Mouse (Mus musculus) CH12.LX (cell line): ENCODE data around the gene Kin. TPM values are rescaled to one million over a fixed set of nuclear protein-coding genes. Genes with fewer than 3 reads are reported as not detected.

ENCODE experiments used
- DNase-seq: peaks from one replicate; pipeline ENCODE4 v3.0.0-alpha.2; 2013; ENCODE audit errors: extremely low read depth
- H3K27ac ChIP-seq: 2 replicates; pipeline ENCODE4 v1.5.1; 2012; ENCODE audit warnings: low read depth, mild to moderate bottlenecking, control low read depth, moderate library complexity; ENCODE audit not compliant: insufficient read depth
- H3K27me3 ChIP-seq: replicated peaks from 2 replicates; pipeline ENCODE3; 2012; ENCODE audit warnings: inconsistent platforms
- H3K36me3 ChIP-seq, 2 experiments: replicated peaks in 1 of 2; 2 replicates each; pipeline versions ENCODE3 to v1.6.1; 2012; ENCODE audit warnings: inconsistent platforms in 1 of 2, low read length in 1 of 2, mild to moderate bottlenecking in 1 of 2, mixed read lengths in 1 of 2, moderate library complexity in 1 of 2; ENCODE audit not compliant: control insufficient read depth in 1 of 2, insufficient read depth in 1 of 2
- H3K4me1 ChIP-seq, 2 experiments: 2 replicates each; pipeline ENCODE4 v1.6.1; 2012; ENCODE audit warnings: inconsistent platforms in 1 of 2, moderate library complexity in 1 of 2; ENCODE audit not compliant: insufficient read depth in 2 of 2, control insufficient read depth in 1 of 2
- H3K4me2 ChIP-seq: 2 replicates; pipeline ENCODE4 v1.6.1; 2012; ENCODE audit warnings: low read depth, mild to moderate bottlenecking, control low read depth; ENCODE audit not compliant: poor library complexity, insufficient read depth, severe bottlenecking
- H3K4me3 ChIP-seq, 3 experiments: fragments of 150-350 bp in 1 of 3; sonication (generic) in 1 of 3; replicated peaks in 1 of 3; 2 replicates each; pipeline versions ENCODE3 to v1.5.1; 2011 to 2012; ENCODE audit warnings: low read depth in 2 of 3, low read length in 2 of 3, mild to moderate bottlenecking in 2 of 3, moderate library complexity in 2 of 3, control low read depth in 1 of 3, improper control_type of control experiment in 1 of 3, inconsistent platforms in 1 of 3, mixed read lengths in 1 of 3; ENCODE audit not compliant: poor library complexity in 1 of 3
- H3K79me2 ChIP-seq: replicated peaks from 2 replicates; pipeline ENCODE4 v1.6.1; 2012; ENCODE audit warnings: mild to moderate bottlenecking, moderate library complexity; ENCODE audit not compliant: control insufficient read depth, poor library complexity, insufficient read depth, severe bottlenecking; ENCODE audit errors: extremely low read depth
- H3K9ac ChIP-seq: 2 replicates; pipeline ENCODE4 v1.6.1; 2012; ENCODE audit warnings: low read depth, mild to moderate bottlenecking, control low read depth, moderate library complexity; ENCODE audit not compliant: insufficient read depth
- H3K9me3 ChIP-seq: replicated peaks from 2 replicates; pipeline ENCODE3; 2012; ENCODE audit warnings: low read length, inconsistent platforms, mixed read lengths
- BHLHE40 ChIP-seq: IDR thresholded peaks from 2 replicates; pipeline ENCODE4 v1.6.1; 2011; ENCODE audit warnings: mild to moderate bottlenecking, low read depth, low read length, improper control_type of control experiment
- CHD2 ChIP-seq: IDR thresholded peaks from 2 replicates; pipeline ENCODE4 v1.6.1; 2011; ENCODE audit warnings: low read length, improper control_type of control experiment
- CTCF ChIP-seq, 2 experiments: IDR thresholded peaks in 1 of 2; conservative IDR thresholded peaks in 1 of 2; 2 replicates each; pipeline ENCODE4 v1.5.1; 2011 to 2012; ENCODE audit warnings: low read depth in 2 of 2, low read length in 2 of 2, improper control_type of control experiment in 1 of 2, inconsistent platforms in 1 of 2, mild to moderate bottlenecking in 1 of 2, moderate library complexity in 1 of 2
- E2F4 ChIP-seq: IDR thresholded peaks from 2 replicates; pipeline ENCODE4 v1.6.1; 2011; ENCODE audit warnings: low read depth, low read length, improper control_type of control experiment; ENCODE audit not compliant: insufficient replicate concordance
- ELF1 ChIP-seq: IDR thresholded peaks from 2 replicates; pipeline ENCODE4 v1.6.1; 2014; ENCODE audit warnings: low read depth, mild to moderate bottlenecking, inconsistent platforms, low read length, improper control_type of control experiment
- EP300 ChIP-seq: IDR thresholded peaks from 2 replicates; pipeline ENCODE4 v1.6.1; 2011; ENCODE audit warnings: low read length, improper control_type of control experiment
- ETS1 ChIP-seq: conservative IDR thresholded peaks from 2 replicates; pipeline ENCODE4 v1.6.1; 2012; ENCODE audit warnings: low read depth, mild to moderate bottlenecking, inconsistent platforms, low read length, improper control_type of control experiment, moderate library complexity
- GABPA ChIP-seq: IDR thresholded peaks from 2 replicates; pipeline ENCODE4 v1.6.1; 2012; ENCODE audit warnings: low read depth, low read length, improper control_type of control experiment, inconsistent platforms; ENCODE audit not compliant: insufficient replicate concordance
- IRF4 ChIP-seq: IDR thresholded peaks from 2 replicates; pipeline ENCODE4 v1.6.1; 2014; ENCODE audit warnings: low read depth, mild to moderate bottlenecking, inconsistent platforms, low read length, improper control_type of control experiment
- JUN ChIP-seq: IDR thresholded peaks from 2 replicates; pipeline ENCODE4 v1.6.1; 2011; ENCODE audit warnings: low read depth, mild to moderate bottlenecking, low read length, improper control_type of control experiment, moderate library complexity; ENCODE audit not compliant: insufficient read depth
- JUND ChIP-seq: conservative IDR thresholded peaks from 2 replicates; pipeline ENCODE4 v1.6.1; 2011; ENCODE audit warnings: low read depth, low read length, improper control_type of control experiment
- KAT2A ChIP-seq: IDR thresholded peaks from 2 replicates; pipeline ENCODE4 v1.6.1; 2012; ENCODE audit warnings: low read length, improper control_type of control experiment, inconsistent platforms; ENCODE audit not compliant: insufficient replicate concordance
- MAFK ChIP-seq: IDR thresholded peaks from 2 replicates; pipeline ENCODE4 v1.6.1; 2011; ENCODE audit warnings: low read length, improper control_type of control experiment; ENCODE audit not compliant: insufficient replicate concordance
- MXI1 ChIP-seq: IDR thresholded peaks from 2 replicates; pipeline ENCODE4 v1.6.1; 2011; ENCODE audit warnings: mild to moderate bottlenecking, low read depth, low read length, improper control_type of control experiment
- MYC ChIP-seq: IDR thresholded peaks from 2 replicates; pipeline ENCODE4 v1.6.1; 2011; ENCODE audit warnings: low read depth, mild to moderate bottlenecking, improper control_type of control experiment, low read length
- NELFE ChIP-seq: IDR thresholded peaks from 2 replicates; pipeline ENCODE4 v1.6.1; 2011; ENCODE audit warnings: low read depth, low read length, improper control_type of control experiment
- NRF1 ChIP-seq: IDR thresholded peaks from 2 replicates; pipeline ENCODE4 v1.6.1; 2014; ENCODE audit warnings: low read depth, mild to moderate bottlenecking, inconsistent platforms, low read length, improper control_type of control experiment, moderate library complexity
- PAX5 ChIP-seq: IDR thresholded peaks from 2 replicates; pipeline ENCODE4 v1.6.1; 2012; ENCODE audit warnings: low read length, inconsistent platforms, mixed read lengths
- POLR2A ChIP-seq: IDR thresholded peaks from 2 replicates; pipeline ENCODE4 v1.6.1; 2011; ENCODE audit warnings: low read depth, mild to moderate bottlenecking, improper control_type of control experiment, low read length
- POLR2AphosphoS2 ChIP-seq: IDR thresholded peaks from 2 replicates; pipeline ENCODE4 v1.6.1; 2011; ENCODE audit warnings: low read depth, low read length, improper control_type of control experiment
- TBP ChIP-seq: conservative IDR thresholded peaks from 2 replicates; pipeline ENCODE4 v1.6.1; 2011; ENCODE audit warnings: low read depth, low read length, improper control_type of control experiment
- TCF12 ChIP-seq: IDR thresholded peaks from 2 replicates; pipeline ENCODE4 v1.6.1; 2014; ENCODE audit warnings: low read depth, mild to moderate bottlenecking, inconsistent platforms, low read length, improper control_type of control experiment
- UBTF ChIP-seq: IDR thresholded peaks from 2 replicates; pipeline ENCODE4 v1.6.1; 2012; ENCODE audit warnings: low read depth, mild to moderate bottlenecking, inconsistent platforms, low read length, improper control_type of control experiment, moderate library complexity
- USF1 ChIP-seq: IDR thresholded peaks from 2 replicates; pipeline ENCODE4 v1.6.1; 2014; ENCODE audit warnings: low read depth, mild to moderate bottlenecking, inconsistent platforms, low read length, improper control_type of control experiment
- ZC3H11A ChIP-seq: IDR thresholded peaks from 2 replicates; pipeline ENCODE4 v1.6.1; 2012; ENCODE audit warnings: low read depth, mild to moderate bottlenecking, inconsistent platforms, low read length, improper control_type of control experiment
- ZKSCAN1 ChIP-seq: IDR thresholded peaks from 2 replicates; pipeline ENCODE4 v1.6.1; 2012; ENCODE audit warnings: low read depth, inconsistent platforms, low read length, improper control_type of control experiment, borderline replicate concordance
- ZMIZ1 ChIP-seq: IDR thresholded peaks from 2 replicates; pipeline ENCODE4 v1.6.1; 2012; ENCODE audit warnings: low read depth, mild to moderate bottlenecking, inconsistent platforms, low read length, improper control_type of control experiment
- dilution Hi-C: fragments of 300-500 bp; cut with MboI; formaldehyde crosslinking; loops from 2 replicates; pipeline ENCODE4 v1.14.3; 2020; ENCODE audit warnings: low sequenced_read_pairs; ENCODE audit not compliant: extremely low pct_unique_long_range_greater_than_20kb, extremely low pct_ligation_motif_present
- in situ Hi-C: fragments of 300-500 bp; cut with MboI; formaldehyde crosslinking; loops from 3 replicates; pipeline ENCODE4 v1.14.3; 2019; ENCODE audit warnings: low sequenced_read_pairs, low pct_ligation_motif_present, low pct_unique_long_range_greater_than_20kb, mixed read lengths
- polyA plus RNA-seq: library from polyadenylated mRNA; unstranded; fragments of >175 nt; gene quantifications from 2 replicates; pipeline ENCODE4 v1.2.1, GENCODE M21; 2012; ENCODE audit warnings: low read depth; ENCODE audit not compliant: insufficient read length
- total RNA-seq, 2 experiments: library from RNA; depleted of rRNA; stranded (reverse); fragments of 300-350 nt in 1 of 2; fragments of >200 nt in 1 of 2; gene quantifications; 2 replicates each; pipeline ENCODE4 v1.2.3; 2012 to 2014

The Kin gene
- total and polyA plus RNA-seq, 3 experiments, result 23.0 to 44.7 (median 31.5) TPM

DNA sequence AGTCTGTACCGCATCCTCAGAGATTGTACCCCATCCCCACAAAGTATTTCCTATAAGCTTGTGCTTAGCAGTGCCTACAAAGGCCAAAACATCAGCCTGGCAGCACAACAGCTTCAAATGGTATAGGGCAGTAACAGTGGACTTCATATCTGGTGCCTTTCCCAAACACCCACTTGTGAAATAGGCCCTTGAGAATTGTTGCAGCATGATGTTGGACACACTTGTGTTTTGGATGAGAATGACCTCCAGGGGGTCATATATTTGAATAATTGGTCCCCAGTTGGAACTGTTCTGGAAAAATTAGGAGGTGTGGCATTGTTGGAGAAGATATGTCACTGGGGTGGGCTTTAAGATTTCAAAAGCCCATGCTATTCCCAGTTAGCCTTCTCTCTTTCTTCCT is 28.4 kb upstream of the Kin start:
- dilution Hi-C loops, result no loop called here
- Histone ChIP-seq H3K4me2 (no peak overlapping the region), H3K4me1 (peaks cover 0 to 11% of the 10 kb centered on the region in 2 experiments; a peak in 1 of 4 replicates), H3K36me3 (peaks cover 29 to 47% of the 10 kb centered on the region in 2 experiments), H3K79me2 (peaks cover 14% of the 10 kb centered on the region; the same call in 1 of the 2 replicates), H3K27ac (no peak overlapping the region), H3K4me3 (no peak overlapping the region), H3K9ac (no peak overlapping the region), H3K27me3 (no peaks in the 10 kb centered on the region), H3K9me3 (no peaks in the 10 kb centered on the region)
- in situ Hi-C loops, result no loop called here
- DNase-seq, result no peak
- no peak for TF ChIP-seq POLR2A
- TF ChIP-seq CTCF (conservative IDR thresholded peaks at IDR 0.05 in 1 of 2, IDR thresholded peaks at IDR 0.05 in 1 of 2; ENCODE audit: low read depth in 2 of 2, low read length in 2 of 2), result no peak
- TF ChIP-seq TBP, result no peak
- TF ChIP-seq JUND, result no peak
- no peak for TF ChIP-seq ETS1
- TF ChIP-seq ZMIZ1, result no peak
- TF ChIP-seq TCF12, result no peak
- TF ChIP-seq EP300, result no peak
- no peak for TF ChIP-seq NELFE
- no peak for TF ChIP-seq ZKSCAN1
- no peak for TF ChIP-seq E2F4
- no peak for TF ChIP-seq GABPA

DNA sequence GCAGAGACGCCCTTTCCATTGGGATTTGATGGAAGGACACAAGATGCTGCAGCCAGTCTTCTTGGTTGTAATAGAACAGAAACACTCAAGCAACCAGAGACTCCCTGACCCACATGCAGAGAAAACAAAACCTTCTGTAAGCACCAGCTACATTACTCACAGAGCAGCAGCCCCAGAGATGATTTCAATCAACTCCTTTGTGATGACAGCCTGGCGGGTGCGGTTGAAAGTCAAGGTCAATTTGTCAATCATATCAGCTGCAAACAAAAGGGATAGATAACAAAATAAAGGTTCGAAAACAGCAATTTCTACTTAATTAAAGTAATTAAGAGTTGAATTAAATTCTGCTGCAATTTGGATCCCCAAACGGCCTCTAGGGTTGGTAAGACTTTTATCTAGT is 21.6 kb upstream of the Kin start:
- in situ Hi-C loops, result no loop called here
- H3K79me2 ChIP-seq, result no peaks in the 10 kb centered on the region
- TF ChIP-seq MAFK, result no peak
- no peak for TF ChIP-seq JUN
- TF ChIP-seq CHD2, result no peak
- TF ChIP-seq TCF12, result no peak
- TF ChIP-seq ELF1, result no peak
- no peak for TF ChIP-seq ZMIZ1
- no peak for TF ChIP-seq CTCF (conservative IDR thresholded peaks at IDR 0.05 in 1 of 2, IDR thresholded peaks at IDR 0.05 in 1 of 2; ENCODE audit: low read depth in 2 of 2, low read length in 2 of 2)
- no peak for TF ChIP-seq MXI1
- TF ChIP-seq NRF1, result no peak
- no peak for TF ChIP-seq MYC
- TF ChIP-seq ZC3H11A, result no peak
- no peak for TF ChIP-seq IRF4
- no peak for TF ChIP-seq USF1
- no peak for TF ChIP-seq POLR2AphosphoS2
- TF ChIP-seq BHLHE40, result no peak
- TF ChIP-seq UBTF, result no peak
- no peak for TF ChIP-seq JUND
- no peak for TF ChIP-seq PAX5
- TF ChIP-seq KAT2A, result no peak
- TF ChIP-seq POLR2A, result no peak

More for the DNA sequence above, 21.6 kb upstream of the Kin start:
- dilution Hi-C loops, result no loop called here
- Histone ChIP-seq H3K4me3 (no peak overlapping the region), H3K9me3 (no peaks in the 10 kb centered on the region), H3K4me1 (no peaks in the 10 kb centered on the region), H3K27me3 (no peaks in the 10 kb centered on the region), H3K36me3 (peaks cover 70 to 93% of the 10 kb centered on the region in 2 experiments), H3K9ac (no peak overlapping the region), H3K27ac (no peak overlapping the region), H3K4me2 (no peak overlapping the region)
- DNase-seq, result no peak
